Mouse (Mus musculus) embryonic facial prominence, embryonic 14.5 days (tissue): Measurements from ENCODE around the gene Qprt. TPM values are rescaled to one million over a fixed set of nuclear protein-coding genes. Genes with fewer than 3 reads are reported as not detected.

Experiments used
- ATAC-seq: fragments of 200-750 bp; cut with Nextera tagmentation; 2 replicates; pipeline ENCODE4 v1.8.0; 2017; ENCODE audit warnings: low read depth, moderate number of reproducible peaks, moderate TSS enrichment
- DNase-seq: peaks from one replicate; pipeline ENCODE4 v3.0.0-alpha.2; 2015; ENCODE audit warnings: low spot score
- H3K27ac ChIP-seq: fragments of 300-500 bp; sonication (generic); replicated peaks from 2 replicates; pipeline ENCODE4 v1.5.1; 2014; ENCODE audit warnings: low read depth, mild to moderate bottlenecking, low read length, moderate library complexity
- H3K27me3 ChIP-seq: fragments of 300-500 bp; sonication (generic); replicated peaks from 2 replicates; pipeline ENCODE4 v1.6.1; 2014; ENCODE audit warnings: low read length; ENCODE audit not compliant: control insufficient read depth, insufficient read depth
- H3K36me3 ChIP-seq: fragments of 300-500 bp; sonication (generic); 2 replicates; pipeline ENCODE4 v1.6.1; 2014; ENCODE audit warnings: low read length, mixed read lengths; ENCODE audit not compliant: control insufficient read depth, insufficient read depth
- H3K4me1 ChIP-seq: fragments of 300-500 bp; sonication (generic); 2 replicates; pipeline ENCODE4 v1.6.1; 2014; ENCODE audit warnings: antibody characterized with exemption, low read length; ENCODE audit not compliant: control insufficient read depth, insufficient read depth
- H3K4me2 ChIP-seq: fragments of 300-500 bp; sonication (generic); 2 replicates; pipeline ENCODE4 v1.6.1; 2014; ENCODE audit warnings: low read depth, mild to moderate bottlenecking, low read length, moderate library complexity, mixed read lengths
- H3K4me3 ChIP-seq: fragments of 300-500 bp; sonication (generic); 2 replicates; pipeline ENCODE4 v1.5.1; 2014; ENCODE audit warnings: low read depth, mild to moderate bottlenecking, low read length
- H3K9ac ChIP-seq: fragments of 300-500 bp; sonication (generic); 2 replicates; pipeline ENCODE4 v1.6.1; 2014; ENCODE audit warnings: low read depth, mild to moderate bottlenecking, low read length, moderate library complexity, mixed read lengths
- H3K9me3 ChIP-seq: fragments of 300-500 bp; sonication (generic); 2 replicates; pipeline ENCODE4 v1.6.1; 2016; ENCODE audit warnings: low read length; ENCODE audit not compliant: control insufficient read depth
- WGBS: fragments of 180-500 bp; shearing (Covaris S2); extraction: QIAGEN DNeasy Blood & Tissue Kit; methylation state at CpG from one replicate; pipeline ENCODE4 v1.1.7; 2014; 5-methylcytosine and 5-hydroxymethylcytosine counted together
- polyA plus RNA-seq: library from polyadenylated mRNA; unstranded; fragments of >200 nt; fragmentation: Nextera tagmentation; extraction: Ambion mirVana; gene quantifications from 2 replicates; pipeline ENCODE4 v1.2.1, GENCODE M21; 2014

Gene Qprt
- polyA plus RNA-seq, 1 experiment from 2014 or later, result 6.8 TPM

DNA sequence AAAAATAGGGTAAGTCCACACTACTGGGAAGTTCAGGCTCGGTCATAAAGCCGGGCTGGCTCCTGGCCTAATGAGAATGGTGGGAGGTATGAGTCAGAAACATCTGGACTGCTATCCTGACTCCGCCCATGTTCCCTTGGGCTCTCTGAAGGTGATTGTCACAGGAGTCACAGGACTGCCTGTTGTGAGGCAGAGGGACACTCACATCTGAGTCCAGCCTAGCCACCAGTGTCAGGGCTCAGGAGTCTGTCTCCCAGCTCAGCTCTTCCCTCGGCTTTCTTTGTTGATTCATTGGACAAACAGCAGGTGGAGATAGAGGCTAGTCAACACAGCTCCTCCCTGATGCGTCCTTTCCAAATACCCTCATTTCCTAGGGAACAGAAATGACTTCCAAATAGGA, 4.1 kb downstream of the Qprt start:
- no peak for ATAC-seq

DNA sequence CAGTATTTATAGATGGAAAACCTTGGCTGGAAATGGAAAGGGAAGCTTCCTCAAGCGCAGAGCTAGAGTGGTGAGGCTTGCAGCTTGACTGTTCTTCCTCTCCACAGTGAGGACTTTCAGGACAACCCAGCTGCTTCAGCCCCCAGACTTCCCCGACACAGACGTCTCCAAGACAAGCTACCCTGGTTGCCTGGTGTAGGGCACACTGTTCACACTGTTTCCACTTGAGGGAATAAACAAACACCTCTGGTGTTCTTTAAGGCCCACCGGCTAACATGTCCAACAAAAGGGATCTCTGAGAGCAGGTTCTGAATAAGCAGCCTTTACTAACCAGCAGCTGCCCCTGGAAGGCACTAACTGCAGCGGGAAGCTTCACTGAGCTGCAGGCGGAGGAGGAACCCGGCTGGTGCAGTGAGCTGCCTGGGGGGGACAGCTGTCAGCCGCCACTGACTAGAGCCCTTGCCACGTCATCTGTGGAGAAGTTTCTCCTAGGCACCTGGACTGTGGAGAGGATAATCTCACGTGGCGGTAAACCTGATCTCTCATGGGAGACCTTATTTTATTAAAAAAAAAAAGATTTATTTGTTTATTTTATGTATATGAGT, 5.6 kb downstream of the Qprt start:
- H3K9ac ChIP-seq, result no peak overlapping the region
- H3K27me3 ChIP-seq, result peaks cover 12% of the 10 kb centered on the region; the same call in 1 of the 2 replicates
- DNase-seq, result no peak
- H3K4me2 ChIP-seq, result no peak overlapping the region
- WGBS, result 51% methylated on average over 11 of the region's 11 CpGs
- no peak overlapping the region for H3K27ac ChIP-seq
- no peaks in the 10 kb centered on the region for H3K36me3 ChIP-seq
- no peak for ATAC-seq
- no peaks in the 10 kb centered on the region for H3K9me3 ChIP-seq
- peaks cover 4% of the 10 kb centered on the region; the same call in 1 of the 2 replicates for H3K4me1 ChIP-seq
- H3K4me3 ChIP-seq, result no peak overlapping the region

More for the DNA sequence above, 4.1 kb downstream of the Qprt start:
- H3K27ac ChIP-seq, result no peak overlapping the region
- no peaks in the 10 kb centered on the region for H3K36me3 ChIP-seq
- H3K4me1 ChIP-seq, result peaks cover 4% of the 10 kb centered on the region; the same call in 1 of the 2 replicates
- WGBS, result 27% methylated on average over 5 of the region's 5 CpGs
- DNase-seq, result no peak
- H3K9ac ChIP-seq, result no peak overlapping the region
- H3K4me2 ChIP-seq, result no peak overlapping the region
- no peaks in the 10 kb centered on the region for H3K9me3 ChIP-seq
- peaks cover 21% of the 10 kb centered on the region for H3K27me3 ChIP-seq
- H3K4me3 ChIP-seq, result no peak overlapping the region

DNA sequence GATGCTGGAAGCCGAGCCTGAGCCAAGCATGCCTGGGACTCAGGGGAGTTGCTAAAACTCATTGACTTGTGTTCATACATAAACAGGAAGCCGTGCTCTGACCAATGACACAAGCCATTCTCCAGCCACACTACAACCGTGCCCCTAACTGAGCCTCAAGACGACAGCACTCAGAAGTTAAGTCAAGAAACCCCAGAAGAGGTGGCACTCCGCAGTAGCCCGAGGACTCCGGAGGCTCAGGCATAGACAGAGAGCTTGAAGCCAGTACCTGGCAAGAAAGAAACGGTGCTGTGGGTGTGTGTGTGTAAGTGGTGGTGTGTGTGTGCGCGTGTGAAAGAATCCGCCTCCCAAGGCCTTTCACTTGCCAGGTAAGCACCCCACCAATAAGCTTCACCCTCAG, 7.1 kb downstream of the Qprt start:
- H3K4me1 ChIP-seq, result peaks cover 4% of the 10 kb centered on the region; the same call in 1 of the 2 replicates
- WGBS, result 79% methylated on average over 11 of the region's 11 CpGs
- no peak overlapping the region for H3K4me2 ChIP-seq
- no peak overlapping the region for H3K9ac ChIP-seq
- H3K27ac ChIP-seq, result no peak overlapping the region
- H3K27me3 ChIP-seq, result no peaks in the 10 kb centered on the region
- DNase-seq (no peak), ATAC-seq (no peak)
- H3K9me3 ChIP-seq, result no peaks in the 10 kb centered on the region
- H3K4me3 ChIP-seq, result no peak overlapping the region
- no peaks in the 10 kb centered on the region for H3K36me3 ChIP-seq

- no peak overlapping the region for H3K9ac ChIP-seq
These were observed 8.3 kb downstream of the Qprt start for GRCm38 (mm10) chr7:127113614-127114259.

GRCm38 (mm10) chr7:127112921-127113597, 9.0 kb downstream of the Qprt start:
- ATAC-seq (no peak), DNase-seq (no peak)
- Histone ChIP-seq H3K9ac (no peak overlapping the region; the same call in 1 of the 2 replicates), H3K9me3 (no peaks in the 10 kb centered on the region), H3K27ac (no peak overlapping the region), H3K4me3 (no peak overlapping the region), H3K27me3 (no peaks in the 10 kb centered on the region), H3K4me1 (no peaks in the 10 kb centered on the region; the same call in 1 of the 2 replicates), H3K36me3 (no peaks in the 10 kb centered on the region), H3K4me2 (no peak overlapping the region)
- 40% methylated on average over 9 of the region's 9 CpGs for WGBS

More at GRCm38 (mm10) chr7:127113614-127114259, 8.3 kb downstream of the Qprt start:
- Histone ChIP-seq H3K36me3 (no peaks in the 10 kb centered on the region), H3K9me3 (no peaks in the 10 kb centered on the region), H3K4me1 (peaks cover 4% of the 10 kb centered on the region; the same call in 1 of the 2 replicates), H3K4me2 (no peak overlapping the region), H3K27me3 (no peaks in the 10 kb centered on the region), H3K4me3 (no peak overlapping the region), H3K27ac (no peak overlapping the region)
- WGBS, result 59% methylated on average over 12 of the region's 12 CpGs
- ATAC-seq (no peak), DNase-seq (peak; percentile 58)

DNA sequence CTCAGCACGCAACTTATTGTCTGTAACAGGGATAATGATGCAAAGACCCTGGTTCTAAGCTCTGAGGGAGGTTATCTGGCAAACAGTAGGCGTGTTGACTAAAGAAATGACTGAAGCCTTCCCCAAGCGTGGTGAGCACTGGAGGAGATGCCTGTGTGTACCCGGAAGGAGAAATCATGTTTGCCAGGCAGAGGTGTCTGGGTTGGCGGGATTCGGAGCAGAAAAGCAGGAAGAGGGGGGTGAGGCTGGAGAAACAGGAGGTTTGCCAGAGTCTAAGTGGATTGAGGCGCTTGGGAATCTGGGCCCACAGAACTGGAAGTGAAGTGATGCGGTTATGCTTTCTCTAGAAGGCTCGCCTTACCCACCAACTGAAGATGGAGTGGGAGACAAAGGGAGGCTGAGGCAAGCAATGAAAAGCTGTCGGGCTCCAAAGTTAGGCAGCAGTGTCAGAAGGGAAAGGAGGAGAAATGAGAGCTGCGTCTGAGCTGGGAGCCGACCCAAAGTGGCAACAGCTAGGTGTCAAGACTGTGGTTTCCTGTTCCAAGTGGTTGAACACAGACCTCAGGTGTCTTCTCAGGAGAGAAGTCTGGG, 9.7 kb downstream of the Qprt start:
- Histone ChIP-seq H3K4me2 (no peak overlapping the region), H3K9ac (no peak overlapping the region), H3K4me1 (no peaks in the 10 kb centered on the region), H3K27ac (no peak overlapping the region), H3K36me3 (no peaks in the 10 kb centered on the region), H3K4me3 (no peak overlapping the region), H3K9me3 (no peaks in the 10 kb centered on the region), H3K27me3 (no peaks in the 10 kb centered on the region)
- WGBS, result 72% methylated on average over 12 of the region's 12 CpGs
- DNase-seq (no peak), ATAC-seq (no peak)

GRCm38 (mm10) chr7:127111461-127111860, 10.6 kb downstream of the Qprt start:
- H3K4me2 ChIP-seq, result no peak overlapping the region
- no peak; the same call in 1 of the 2 replicates for ATAC-seq

GRCm38 (mm10) chr7:127110239-127111007, 11.6 kb downstream of the Qprt start:
- Histone ChIP-seq H3K27me3 (no peaks in the 10 kb centered on the region), H3K4me2 (no peak overlapping the region), H3K9ac (no peak overlapping the region), H3K27ac (no peak overlapping the region), H3K4me1 (0 out of 2 replicates have a peak, but pooled peaks cover 3% of the 10 kb centered on the region), H3K9me3 (no peaks in the 10 kb centered on the region), H3K4me3 (no peak overlapping the region), H3K36me3 (no peaks in the 10 kb centered on the region)
- 47% methylated on average over 18 of the region's 18 CpGs for WGBS
- DNase-seq (peak; percentile 72), ATAC-seq (peak; percentile 74; the same call in 1 of the 2 replicates)

More at GRCm38 (mm10) chr7:127111461-127111860, 10.6 kb downstream of the Qprt start:
- Histone ChIP-seq H3K9ac (no peak overlapping the region), H3K27me3 (no peaks in the 10 kb centered on the region), H3K9me3 (no peaks in the 10 kb centered on the region), H3K36me3 (no peaks in the 10 kb centered on the region), H3K27ac (no peak overlapping the region), H3K4me1 (no peaks in the 10 kb centered on the region), H3K4me3 (no peak overlapping the region)
- WGBS, result 43% methylated on average over 6 of the region's 6 CpGs
- no peak for DNase-seq
